Mouse (Mus musculus) left cerebral cortex, postnatal 25 days (tissue): ENCODE results near the gene Fubp3. TPM values are rescaled to one million over a fixed set of nuclear protein-coding genes. Genes with fewer than 3 reads are reported as not detected.

ENCODE experiments used
- DNase-seq, 2 experiments: peaks; one replicate each; pipeline ENCODE4 v3.0.0; 2022; ENCODE audit warnings: low spot score in 2 of 2, mixed read lengths in 1 of 2
- intact Hi-C: fragments of 180-260 bp; cut with DNase I; formaldehyde crosslinking; loops from one replicate; pipeline ENCODE4 v1.15.1; 2025
- microRNA-seq, 2 experiments: library from miRNA; unstranded; fragments of <30 nt; microRNA quantifications; one replicate each; pipeline ENCODE4 v1.2.0; 2022
- total RNA-seq, 2 experiments: library from RNA; stranded (reverse); gene quantifications; 2 replicates each; pipeline ENCODE4 v1.2.3; 2021

The Fubp3 gene
- total RNA-seq, 2 experiments from 2014 or later = 42.4 to 43.1 TPM

GRCm38 (mm10) chr2:31656374-31656773 is 83.9 kb downstream of the Fubp3 start:
- no peak for DNase-seq
- intact Hi-C loops = no loop called here

GRCm38 (mm10) chr2:31662939-31663803 is 90.7 kb downstream of the Fubp3 start:
- intact Hi-C loops = no loop called here
- DNase-seq = no peak

GRCm38 (mm10) chr2:31663804-31664180 is 91.3 kb downstream of the Fubp3 start:
- intact Hi-C loops = no loop called here
- no peak for DNase-seq

Small RNA genes lying within 50 kb of the gene (microRNA-seq; reads per million reads assigned to microRNA genes)
- 3.0 to 4.0 reads per million in 2 experiments for gene Mir6998

Other genes starting within 250 kb of the Fubp3 start
- gene Ass1, start 102.4 kb upstream of the Fubp3 start, total RNA-seq = 10 to 100 TPM; 16.1 to 16.8 TPM
- gene Prdm12, start 67.4 kb downstream of the Fubp3 start, total RNA-seq = under 1 TPM; 0.14 to 0.46 TPM
- gene Exosc2, start 98.1 kb downstream of the Fubp3 start, total RNA-seq = 10 to 100 TPM; 22.0 to 22.5 TPM
- 10 to 100 TPM; 35.5 to 43.7 TPM for gene Abl1, start 115.7 kb downstream of the Fubp3 start, total RNA-seq
- not detected for gene Qrfp, start 237.9 kb downstream of the Fubp3 start, total RNA-seq